Mouse (Mus musculus) right cerebral cortex, postnatal 14 days (tissue): Measurements from ENCODE around the gene Sgsm3.

ENCODE experiments used
- DNase-seq: peaks from one replicate; pipeline ENCODE4 v3.0.0; 2022

The Sgsm3 gene

DNA sequence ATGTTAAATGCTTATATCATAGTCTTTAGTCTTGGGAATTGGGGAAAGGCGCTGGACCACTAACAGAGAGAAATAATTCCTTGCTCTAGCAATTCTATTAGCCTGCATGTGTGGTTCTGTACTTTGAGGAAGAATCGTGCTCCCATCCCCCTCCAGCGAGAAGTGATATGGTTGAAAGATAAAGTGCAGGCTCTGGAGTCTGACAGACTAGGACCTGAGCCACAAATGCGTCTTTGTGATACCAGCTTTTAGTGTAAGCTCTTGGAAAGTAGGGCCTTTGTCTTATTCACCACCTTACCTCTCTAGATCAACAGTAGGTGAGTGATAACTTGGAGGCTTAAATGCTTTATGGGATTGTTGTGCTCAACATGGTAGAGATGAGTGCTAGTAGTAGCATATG lies 3.6 kb downstream of the Sgsm3 start:
- DNase-seq: no peak

GRCm38 (mm10) chr15:80983264-80983663 lies 5.7 kb downstream of the Sgsm3 start:
- no peak for DNase-seq

- no peak for DNase-seq
Observed at GRCm38 (mm10) chr15:80988331-80988730, 10.8 kb downstream of the Sgsm3 start.

GRCm38 (mm10) chr15:80989712-80990111 lies 12.1 kb downstream of the Sgsm3 start:
- no peak for DNase-seq

GRCm38 (mm10) chr15:80994959-80995358 lies 17.4 kb downstream of the Sgsm3 start:
- DNase-seq: no peak

DNA sequence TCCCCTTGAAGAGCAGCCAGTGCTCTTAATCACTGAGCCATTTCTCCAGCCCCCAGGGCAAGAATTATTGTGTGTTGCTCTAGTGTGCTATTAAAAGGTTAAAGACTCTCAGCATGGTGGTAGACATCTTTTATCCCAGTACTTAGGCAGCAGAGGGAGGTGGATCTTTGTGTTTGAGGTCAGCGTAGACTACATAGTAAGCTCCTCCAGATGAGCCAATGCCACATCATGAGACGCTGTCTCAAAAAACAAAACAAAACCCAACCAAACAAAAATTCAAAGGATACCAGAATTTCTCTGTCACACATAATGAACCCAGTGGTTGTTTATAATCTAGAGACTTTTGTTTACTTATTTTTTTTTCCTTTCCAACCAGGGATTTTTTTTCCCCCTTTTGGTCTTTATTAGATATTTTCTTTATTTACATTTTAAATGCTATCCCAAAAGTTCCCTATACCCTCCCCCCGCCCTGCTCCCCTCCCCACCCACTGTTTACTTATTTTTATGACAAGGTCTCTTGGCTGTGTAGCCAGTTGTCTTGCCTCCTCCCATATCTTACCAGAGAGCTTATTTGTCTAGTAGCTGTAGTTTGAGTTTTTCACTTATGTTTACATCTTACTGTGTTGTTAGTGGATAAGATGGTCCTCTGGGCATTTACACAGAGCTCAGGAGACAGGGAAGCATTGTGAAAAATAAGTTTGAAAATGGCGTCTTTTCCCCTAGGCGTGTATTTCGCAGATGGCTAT lies 18.7 kb downstream of the Sgsm3 start:
- DNase-seq: no peak

DNA sequence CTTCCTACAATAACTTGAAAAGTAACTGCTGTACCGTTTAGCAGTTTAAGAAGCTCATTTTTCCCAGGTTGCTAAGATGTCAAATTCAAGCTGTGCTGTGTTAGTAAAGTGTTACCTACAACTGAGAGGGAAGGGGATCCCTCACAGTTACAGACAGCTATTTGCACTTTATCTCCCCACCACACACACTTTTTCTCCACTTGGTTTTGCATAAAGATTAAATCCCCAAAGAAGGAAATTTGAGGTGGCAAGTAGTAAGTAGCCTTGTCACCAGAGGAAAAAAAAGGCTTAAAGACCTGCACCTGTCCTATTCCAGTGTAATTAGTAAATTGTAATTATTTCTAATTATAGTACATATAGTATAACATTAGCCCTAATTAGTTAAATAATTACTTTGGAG lies 19.5 kb downstream of the Sgsm3 start:
- DNase-seq: no peak

DNA sequence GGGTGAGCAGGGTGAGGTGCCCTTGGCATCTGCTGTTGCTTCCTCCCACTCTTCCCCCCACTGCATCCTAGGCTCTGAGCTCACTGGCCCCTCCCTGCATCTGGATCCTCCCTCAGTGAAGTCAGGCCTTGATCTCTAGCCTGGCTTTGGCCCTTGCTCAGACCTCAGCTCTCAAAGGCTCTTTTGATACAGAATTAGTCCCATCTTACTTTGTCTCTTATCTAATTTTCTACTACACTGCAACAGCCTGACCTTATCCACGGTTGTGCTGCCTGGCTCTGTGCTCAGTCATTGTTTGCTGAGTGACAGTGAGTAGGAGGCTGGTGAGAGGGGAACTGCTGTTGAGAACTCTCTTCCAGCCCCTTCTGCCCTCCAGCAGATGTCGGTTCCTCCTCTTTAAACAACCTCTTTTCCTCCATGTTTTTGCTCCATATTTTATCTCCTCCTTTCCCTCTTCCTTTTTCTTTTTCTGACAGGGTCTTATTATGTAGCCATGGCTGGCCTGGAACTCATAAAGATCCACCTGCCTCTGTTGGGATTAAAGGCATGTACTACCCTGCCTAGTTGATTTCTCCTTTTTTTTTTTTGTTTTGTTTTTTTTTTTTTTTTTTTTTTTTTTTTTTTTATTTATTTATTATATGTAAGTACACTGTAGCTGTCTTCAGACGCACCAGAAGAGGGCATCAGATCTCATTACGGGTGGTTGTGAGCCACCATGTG lies 23.0 kb downstream of the Sgsm3 start:
- no peak for DNase-seq

DNA sequence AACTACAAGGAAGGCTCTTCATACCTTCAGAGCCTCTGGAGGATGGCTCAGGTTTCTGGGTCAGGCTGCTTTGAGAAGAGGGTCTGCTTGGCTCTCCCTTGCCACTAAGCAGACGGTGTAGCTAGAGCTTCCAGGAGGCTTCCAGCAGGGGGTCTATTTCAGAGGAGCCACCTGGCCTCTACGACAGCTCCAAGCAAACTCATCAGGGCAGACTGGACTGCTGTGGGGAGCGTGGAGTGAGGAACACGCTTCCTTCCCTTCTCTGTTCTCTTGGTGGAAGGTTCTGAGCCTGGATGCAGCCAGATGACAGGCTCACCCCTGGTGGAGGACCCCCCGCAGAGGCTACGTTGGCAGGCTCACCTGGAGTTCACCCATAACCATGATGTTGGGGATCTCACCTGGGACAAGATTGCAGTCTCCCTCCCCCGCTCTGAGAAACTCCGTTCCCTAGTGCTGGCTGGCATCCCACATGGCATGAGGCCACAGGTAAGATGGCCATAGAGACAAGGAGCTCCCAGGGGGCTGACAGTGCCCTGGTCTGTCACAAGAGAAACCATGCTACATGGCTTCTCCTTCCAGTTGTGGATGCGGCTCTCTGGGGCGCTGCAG lies 28.7 kb downstream of the Sgsm3 start:
- DNase-seq: no peak

GRCm38 (mm10) chr15:81007339-81007738 lies 29.8 kb downstream of the Sgsm3 start:
- DNase-seq: no peak

DNA sequence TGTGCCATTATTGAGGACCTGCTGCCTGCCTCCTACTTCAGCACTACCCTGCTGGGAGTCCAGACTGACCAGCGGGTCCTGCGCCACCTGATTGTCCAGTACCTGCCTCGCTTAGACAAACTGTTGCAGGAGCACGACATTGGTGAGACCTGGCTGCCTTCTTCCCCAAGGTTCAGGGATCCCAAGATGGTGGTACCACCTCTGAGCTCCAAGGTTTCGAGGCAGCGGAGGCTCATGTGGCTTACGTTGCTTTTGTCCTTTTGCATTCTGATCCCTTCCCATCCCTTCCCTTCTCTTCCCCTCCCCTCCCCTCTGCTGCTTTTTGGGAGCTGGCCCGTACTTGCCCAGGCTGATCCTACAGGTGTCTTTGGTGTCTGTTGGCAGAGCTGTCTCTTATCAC lies 30.3 kb downstream of the Sgsm3 start:
- DNase-seq: no peak

DNA sequence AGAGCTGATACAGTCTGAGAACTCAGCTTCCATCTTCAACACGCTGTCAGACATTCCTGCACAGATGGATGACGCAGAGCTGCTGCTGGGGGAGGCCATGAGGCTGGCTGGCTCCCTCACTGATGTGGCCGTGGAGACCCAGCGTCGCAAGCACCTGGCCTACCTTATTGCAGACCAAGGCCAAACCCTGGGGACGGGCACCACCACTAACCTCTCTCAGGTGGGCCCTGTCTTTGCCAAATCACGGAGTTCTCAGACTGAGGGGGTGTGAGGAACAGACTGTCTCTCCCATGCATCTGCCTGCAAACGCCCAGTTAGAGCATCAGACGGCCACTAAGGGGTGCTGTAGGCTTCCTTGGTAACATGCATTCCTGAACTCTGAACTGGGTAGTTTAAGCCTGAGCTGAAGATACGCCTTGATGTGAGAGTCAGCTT lies 31.1 kb downstream of the Sgsm3 start:
- no peak for DNase-seq

DNA sequence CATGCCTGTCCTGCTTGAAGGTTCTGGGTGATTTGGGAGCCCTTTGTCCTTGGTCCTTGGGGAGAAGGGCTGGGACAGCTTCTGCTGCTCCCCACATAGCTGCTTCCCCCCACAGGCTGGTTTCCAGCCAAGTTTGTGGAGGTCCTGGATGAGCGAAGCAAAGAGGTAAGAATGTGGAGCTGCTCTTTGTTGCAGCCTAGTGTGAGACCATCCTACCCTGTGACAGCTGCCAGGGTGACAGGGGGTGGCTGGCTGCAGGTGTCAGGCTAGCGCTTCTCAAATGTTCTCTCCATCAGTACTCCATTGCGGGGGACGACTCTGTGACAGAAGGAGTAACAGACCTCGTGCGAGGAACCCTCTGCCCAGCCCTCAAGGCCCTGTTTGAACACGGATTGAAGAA lies 32.5 kb downstream of the Sgsm3 start:
- no peak for DNase-seq

DNA sequence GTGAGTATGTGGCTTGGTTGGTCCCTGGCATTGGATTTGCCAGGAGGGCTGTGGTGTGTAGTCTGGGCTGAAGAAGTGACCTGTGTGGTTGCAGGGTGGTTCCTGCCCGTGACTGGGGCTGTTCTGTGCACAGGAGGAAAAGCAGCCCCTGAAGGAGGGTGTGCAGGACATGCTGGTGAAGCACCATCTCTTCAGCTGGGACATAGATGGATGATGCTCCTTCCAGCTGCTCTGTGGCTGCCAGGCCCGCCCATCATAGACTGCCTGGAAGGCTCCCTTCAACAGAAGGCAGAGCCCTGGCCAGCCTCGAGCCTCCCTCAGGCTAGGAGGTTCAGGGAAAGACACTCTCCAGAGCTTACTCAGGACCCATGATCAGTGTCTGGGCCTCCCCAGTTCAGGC lies 34.0 kb downstream of the Sgsm3 start:
- no peak for DNase-seq

- DNase-seq: no peak
Observed at GRCm38 (mm10) chr15:81012359-81012758, 34.8 kb downstream of the Sgsm3 start.

DNA sequence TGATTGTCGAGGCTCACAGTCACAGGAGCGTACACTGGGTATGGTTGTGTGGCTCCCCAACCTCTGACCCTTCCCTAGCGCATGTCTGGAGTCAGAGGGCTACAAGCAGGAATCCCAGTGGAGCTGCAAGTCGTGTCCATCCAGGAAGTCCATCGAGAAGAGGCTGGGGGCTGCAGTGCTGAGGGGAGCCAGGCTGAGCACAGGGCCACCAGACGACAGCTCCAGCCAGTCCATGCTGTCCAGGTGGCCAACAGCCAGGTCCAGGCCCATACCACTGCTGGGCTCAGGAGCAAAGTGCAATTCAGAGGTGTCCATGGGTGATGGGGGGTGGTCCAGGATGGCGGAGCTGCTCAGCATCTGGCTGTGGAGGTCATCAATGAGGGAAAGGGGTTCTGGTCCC lies 35.6 kb downstream of the Sgsm3 start:
- no peak for DNase-seq

GRCm38 (mm10) chr15:81015068-81015744 lies 37.6 kb downstream of the Sgsm3 start:
- no peak for DNase-seq

DNA sequence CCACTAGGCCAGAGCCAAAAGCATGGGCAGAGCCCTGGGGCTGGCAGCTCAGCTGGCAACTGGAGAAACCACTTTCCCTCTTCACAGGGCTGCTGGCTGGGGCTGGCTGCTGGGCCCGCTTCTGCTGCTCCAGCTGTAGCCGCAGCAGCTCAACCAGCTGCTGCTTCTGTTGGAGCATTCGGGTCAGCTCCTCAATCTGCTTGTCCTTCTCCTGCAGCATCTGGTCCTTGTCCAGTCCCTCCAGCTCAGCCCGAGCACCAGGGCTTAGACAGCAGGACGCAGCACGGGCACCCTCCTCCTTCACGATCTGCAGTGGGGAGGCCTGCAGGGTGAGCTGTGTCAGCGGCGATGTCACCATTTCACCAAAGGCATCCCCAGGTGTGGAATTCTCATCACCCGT lies 38.9 kb downstream of the Sgsm3 start:
- DNase-seq: no peak

DNA sequence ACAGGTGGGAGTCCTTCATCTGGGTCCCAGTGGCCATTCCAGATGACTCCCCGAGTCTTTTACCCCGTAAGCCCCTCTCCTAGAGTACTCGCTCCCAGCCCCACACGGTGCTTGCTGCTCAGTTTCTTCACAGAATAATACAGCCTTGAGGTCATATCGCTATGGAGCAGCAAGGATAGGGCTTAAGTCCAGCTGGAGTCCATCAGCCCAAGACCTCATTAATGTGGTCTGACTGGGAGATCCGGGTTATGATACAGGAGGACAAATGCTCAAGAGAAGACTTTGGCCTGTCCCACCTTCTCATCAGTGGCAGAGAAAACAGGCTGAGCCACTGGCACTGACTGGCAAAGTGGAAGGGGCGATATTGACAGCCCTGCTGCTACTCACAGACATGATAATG lies 39.7 kb downstream of the Sgsm3 start:
- no peak for DNase-seq

DNA sequence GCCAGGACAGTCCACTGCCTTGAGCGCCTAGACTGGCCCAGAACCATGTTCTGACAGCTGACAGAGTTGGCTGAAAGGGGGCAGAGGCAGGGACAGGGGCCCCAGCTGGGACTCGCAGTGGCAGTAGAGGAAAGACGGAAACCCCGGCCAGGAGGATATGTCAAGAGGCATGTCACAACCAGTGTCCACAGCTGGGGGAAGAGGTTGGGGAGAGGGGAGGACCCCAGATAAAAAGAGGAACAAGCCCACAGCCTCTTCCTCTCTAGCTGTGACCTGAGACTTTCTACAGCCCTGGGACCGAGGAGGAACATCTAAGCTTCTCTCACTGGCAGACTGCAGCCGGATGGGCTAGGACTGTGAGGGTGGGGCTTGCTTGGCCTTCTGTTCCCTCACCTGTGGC lies 43.8 kb downstream of the Sgsm3 start:
- DNase-seq: no peak

GRCm38 (mm10) chr15:81022437-81022836 lies 44.9 kb downstream of the Sgsm3 start:
- no peak for DNase-seq

GRCm38 (mm10) chr15:81023842-81024241 lies 46.3 kb downstream of the Sgsm3 start:
- DNase-seq: no peak

DNA sequence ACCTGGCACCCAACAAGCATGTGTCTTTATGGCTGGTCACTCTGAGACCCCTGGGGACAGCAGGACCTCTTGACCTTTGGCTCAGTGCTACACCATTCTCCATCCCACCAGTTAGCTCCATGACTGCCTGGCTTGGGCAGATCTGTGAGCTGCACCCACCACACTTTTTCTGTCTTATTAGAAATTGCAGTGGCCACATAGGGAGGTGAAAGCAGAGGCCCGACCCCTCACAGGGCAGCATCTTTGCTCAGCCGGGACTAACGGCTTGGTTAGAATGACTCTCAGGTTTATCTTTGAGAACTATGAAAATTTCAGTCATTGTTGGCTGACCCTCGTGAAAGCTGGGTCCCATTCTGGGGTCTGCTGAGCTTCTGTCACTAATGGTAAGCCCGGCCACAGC lies 49.3 kb downstream of the Sgsm3 start:
- DNase-seq: no peak
